Mouse (Mus musculus) megakaryocyte, embryonic 14.5 days (primary cell): ENCODE measurements around the gene Polr1e. TPM values are rescaled to one million over a fixed set of nuclear protein-coding genes. Genes with fewer than 3 reads are reported as not detected.
A peak's percentile ranks its signal among the peaks of the same experiment; 100 is the strongest.

Experiments used
- H3K27me3 ChIP-seq: replicated peaks from 2 replicates; pipeline ENCODE3; 2012; ENCODE audit warnings: inconsistent platforms
- H3K36me3 ChIP-seq: replicated peaks from 2 replicates; pipeline ENCODE3; 2012; ENCODE audit warnings: low read length, inconsistent platforms, mixed read lengths
- H3K4me1 ChIP-seq: 2 replicates; pipeline ENCODE4 v1.6.1; 2012; ENCODE audit warnings: inconsistent platforms
- H3K4me3 ChIP-seq: replicated peaks from 2 replicates; pipeline ENCODE3; 2012; ENCODE audit warnings: moderate library complexity, mild to moderate bottlenecking, inconsistent platforms
- H3K9me3 ChIP-seq: 2 replicates; pipeline ENCODE4 v1.6.1; 2012; ENCODE audit warnings: inconsistent platforms
- FLI1 ChIP-seq: IDR thresholded peaks from 2 replicates; pipeline ENCODE4 v1.6.1; 2012; ENCODE audit warnings: low read length, inconsistent platforms, mixed read lengths
- GATA1 ChIP-seq: IDR thresholded peaks from 3 replicates; pipeline ENCODE4 v1.6.1; 2012; ENCODE audit warnings: mixed read lengths, low read length, inconsistent platforms, borderline replicate concordance
- polyA plus RNA-seq: library from polyadenylated mRNA; stranded (reverse); fragments of >175 nt; gene quantifications from 2 replicates; pipeline ENCODE4 v1.2.3, GENCODE M21; 2012; ENCODE audit warnings: low replicate concordance; ENCODE audit not compliant: insufficient read depth

Gene Polr1e
- 2.7 TPM in 1 of 2 replicates, not detected in the other for polyA plus RNA-seq

DNA sequence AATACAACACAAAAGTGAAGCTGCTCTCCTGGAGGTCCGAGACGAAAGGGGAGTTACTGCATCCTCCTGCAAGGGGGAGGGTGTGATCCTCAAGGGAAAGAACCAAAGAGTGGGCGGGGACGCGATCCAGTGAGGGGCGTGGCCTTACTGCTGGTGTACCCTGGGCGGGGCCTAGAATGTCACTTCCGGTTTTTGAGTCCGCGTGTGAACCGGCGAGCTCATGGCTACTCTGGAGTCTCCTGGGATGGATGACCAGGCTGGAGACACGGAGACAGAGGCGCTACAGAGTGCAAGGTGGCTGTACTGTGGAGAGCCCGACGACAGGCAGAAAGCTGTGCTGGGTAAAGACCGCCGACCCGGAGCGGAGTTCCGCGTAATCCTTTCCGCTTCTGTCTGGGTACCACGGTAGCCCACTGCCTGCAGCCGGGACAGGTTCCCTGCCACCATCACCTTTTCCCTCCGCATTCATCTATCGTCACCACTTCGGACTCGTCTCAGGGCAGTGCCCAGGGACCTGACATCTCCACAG lies at the start of gene Polr1e:
Gene Polr1e, plus strand, starts transcription at position 132 of the 529 bp plus-strand sequence.
- TF ChIP-seq FLI1: no peak
- TF ChIP-seq GATA1: no peak
- H3K36me3 ChIP-seq: peaks cover 31% of the 10 kb centered on the region
- H3K4me1 ChIP-seq: peaks cover 56% of the 10 kb centered on the region
- H3K4me3 ChIP-seq: peak within 1 kb of the TSS; percentile 99
- no peaks in the 10 kb centered on the region for H3K9me3 ChIP-seq
- no peaks in the 10 kb centered on the region for H3K27me3 ChIP-seq

DNA sequence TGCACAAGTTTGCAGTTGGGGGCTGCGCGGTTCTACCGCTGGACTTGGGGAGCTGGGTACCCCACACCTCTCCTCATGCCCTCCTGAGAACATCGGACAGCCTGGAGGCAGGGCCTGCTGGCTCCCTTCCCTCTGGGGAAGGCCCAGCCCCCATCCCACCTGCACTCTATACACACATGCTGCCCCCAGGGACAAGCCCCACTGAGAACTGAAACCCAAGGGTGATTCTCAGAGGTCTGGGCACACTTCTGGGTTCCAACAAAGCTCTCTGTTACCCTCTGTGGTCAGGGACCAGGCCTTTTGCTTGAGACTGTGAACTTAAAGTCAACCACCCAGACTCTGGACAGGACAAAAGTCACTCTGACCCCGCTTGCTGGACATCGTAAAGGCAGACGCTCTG lies 48.3 kb upstream of the Polr1e start:
- TF ChIP-seq GATA1: no peak
- no peak for TF ChIP-seq FLI1
- peaks cover 21% of the 10 kb centered on the region for H3K4me1 ChIP-seq
- no peaks in the 10 kb centered on the region for H3K36me3 ChIP-seq
- peaks cover 22% of the 10 kb centered on the region for H3K27me3 ChIP-seq
- peaks cover 3% of the 10 kb centered on the region; the same call in 1 of the 2 replicates for H3K9me3 ChIP-seq
- H3K4me3 ChIP-seq: no peak overlapping the region

DNA sequence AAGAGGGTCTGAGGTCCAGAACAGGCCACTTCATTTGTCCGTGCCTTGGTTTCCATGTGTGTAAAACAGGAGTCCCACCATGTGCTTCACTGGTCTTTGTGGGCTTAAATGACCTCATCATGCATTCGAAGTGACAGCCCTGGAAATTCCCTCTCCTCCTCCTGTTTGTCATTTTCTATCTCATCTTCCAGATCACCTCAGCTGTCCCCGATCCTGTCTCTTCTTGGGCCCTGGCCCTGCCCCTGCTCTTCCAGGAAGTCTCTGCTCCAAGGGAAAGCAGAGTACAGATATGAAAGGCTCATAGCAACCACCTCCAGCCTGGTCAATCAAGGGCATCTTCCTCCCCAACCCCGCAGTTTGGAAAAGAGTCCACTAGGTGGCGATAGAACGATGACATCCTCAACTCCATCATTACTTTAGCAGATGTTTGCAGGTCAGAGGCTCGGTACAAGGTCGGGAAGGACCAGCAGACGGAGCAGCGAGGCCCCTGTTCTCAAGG lies 47.7 kb upstream of the Polr1e start:
- Histone ChIP-seq H3K4me3 (peak overlapping the region; percentile 8), H3K9me3 (peaks cover 3% of the 10 kb centered on the region; the same call in 1 of the 2 replicates), H3K27me3 (peaks cover 22% of the 10 kb centered on the region), H3K36me3 (no peaks in the 10 kb centered on the region), H3K4me1 (peaks cover 21% of the 10 kb centered on the region)
- no peak for TF ChIP-seq FLI1
- TF ChIP-seq GATA1: no peak

- peaks cover 6% of the 10 kb centered on the region for H3K27me3 ChIP-seq
- H3K9me3 ChIP-seq: peaks cover 7% of the 10 kb centered on the region; the same call in 1 of the 2 replicates
- no peak for TF ChIP-seq FLI1
- TF ChIP-seq GATA1: no peak
- H3K4me3 ChIP-seq: peak overlapping the region; percentile 87
- H3K4me1 ChIP-seq: peaks cover 26% of the 10 kb centered on the region
- H3K36me3 ChIP-seq: no peaks in the 10 kb centered on the region
Observed at GRCm38 (mm10) chr4:44973450-44973849, 44.9 kb upstream of the Polr1e start.

DNA sequence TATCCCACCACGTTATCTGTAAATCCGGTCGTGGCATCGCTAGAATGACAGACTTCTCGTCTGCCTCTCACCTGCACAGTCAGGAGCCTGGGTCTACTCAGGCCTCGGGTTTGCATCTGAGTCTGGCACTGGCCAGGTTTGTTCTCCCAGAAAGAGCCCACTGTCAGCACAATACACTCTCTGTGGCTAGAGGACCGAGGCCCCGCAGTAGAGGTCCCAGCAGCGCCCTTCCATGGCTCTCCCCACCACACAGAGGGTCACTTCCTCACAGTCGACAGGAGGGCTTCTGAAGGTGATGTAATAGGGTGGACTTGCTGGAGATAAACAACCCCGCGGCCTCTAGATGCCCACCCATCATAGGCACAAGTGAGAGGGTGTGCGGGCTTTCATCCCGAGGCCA lies 44.5 kb upstream of the Polr1e start:
- TF ChIP-seq GATA1: no peak
- no peak for TF ChIP-seq FLI1
- H3K9me3 ChIP-seq: peaks cover 7% of the 10 kb centered on the region; the same call in 1 of the 2 replicates
- H3K27me3 ChIP-seq: peaks cover 2% of the 10 kb centered on the region
- peaks cover 26% of the 10 kb centered on the region for H3K4me1 ChIP-seq
- H3K4me3 ChIP-seq: peak overlapping the region; percentile 87
- H3K36me3 ChIP-seq: no peaks in the 10 kb centered on the region

- peaks cover 2% of the 10 kb centered on the region for H3K27me3 ChIP-seq
- H3K9me3 ChIP-seq: peaks cover 7% of the 10 kb centered on the region; the same call in 1 of the 2 replicates
- peaks cover 28% of the 10 kb centered on the region for H3K4me1 ChIP-seq
- no peaks in the 10 kb centered on the region for H3K36me3 ChIP-seq
- TF ChIP-seq FLI1: no peak
- no peak for TF ChIP-seq GATA1
- no peak overlapping the region for H3K4me3 ChIP-seq
Observed at GRCm38 (mm10) chr4:44974331-44974730, 44.1 kb upstream of the Polr1e start.

DNA sequence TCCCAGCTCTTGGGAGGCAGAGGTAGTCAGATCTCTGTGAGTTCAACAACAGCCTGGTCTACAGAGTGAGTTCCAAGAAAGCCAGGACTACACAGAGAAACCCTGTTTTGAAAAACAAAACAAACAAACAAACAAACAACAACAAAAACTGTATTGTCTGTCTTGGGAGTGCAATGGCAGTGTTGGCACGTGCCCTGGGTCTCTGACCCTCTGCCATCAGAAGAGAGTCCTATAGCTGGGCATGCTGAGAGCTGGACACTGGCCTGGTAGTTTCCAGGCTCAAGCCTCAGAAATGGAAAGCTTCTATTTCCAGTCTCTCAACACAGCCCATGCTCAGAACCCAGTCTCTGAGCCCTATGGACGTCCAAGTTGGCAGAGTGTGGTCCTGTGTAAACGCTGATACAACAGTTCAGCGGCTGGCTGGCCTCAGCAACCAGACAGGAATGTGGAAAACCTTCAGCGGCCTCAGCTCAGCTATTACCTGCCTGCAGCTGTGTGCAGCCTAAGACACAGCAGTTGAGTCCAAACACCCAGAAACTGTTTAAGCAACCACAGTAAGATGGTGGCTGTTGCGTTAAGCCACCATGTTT lies 42.3 kb upstream of the Polr1e start:
- Histone ChIP-seq H3K4me1 (peaks cover 37% of the 10 kb centered on the region), H3K36me3 (no peaks in the 10 kb centered on the region), H3K27me3 (no peaks in the 10 kb centered on the region), H3K9me3 (peaks cover 7% of the 10 kb centered on the region; the same call in 1 of the 2 replicates), H3K4me3 (no peak overlapping the region)
- TF ChIP-seq FLI1: no peak
- TF ChIP-seq GATA1: no peak

- H3K36me3 ChIP-seq: no peaks in the 10 kb centered on the region
- H3K27me3 ChIP-seq: no peaks in the 10 kb centered on the region
- TF ChIP-seq FLI1 (no peak), GATA1 (no peak)
- H3K9me3 ChIP-seq: peaks cover 7% of the 10 kb centered on the region; the same call in 1 of the 2 replicates
- peaks cover 44% of the 10 kb centered on the region for H3K4me1 ChIP-seq
- no peak overlapping the region for H3K4me3 ChIP-seq
Observed at GRCm38 (mm10) chr4:44976921-44977710, 41.3 kb upstream of the Polr1e start.

GRCm38 (mm10) chr4:44978175-44978574 lies 40.2 kb upstream of the Polr1e start:
- TF ChIP-seq GATA1 (no peak), FLI1 (no peak)
- Histone ChIP-seq H3K4me3 (no peak overlapping the region), H3K9me3 (peaks cover 5% of the 10 kb centered on the region; the same call in 1 of the 2 replicates), H3K4me1 (peaks cover 52% of the 10 kb centered on the region), H3K27me3 (no peaks in the 10 kb centered on the region), H3K36me3 (peaks cover 8% of the 10 kb centered on the region)
